Mouse (Mus musculus): Measurements from ENCODE around the gene Phf20.

DNA sequence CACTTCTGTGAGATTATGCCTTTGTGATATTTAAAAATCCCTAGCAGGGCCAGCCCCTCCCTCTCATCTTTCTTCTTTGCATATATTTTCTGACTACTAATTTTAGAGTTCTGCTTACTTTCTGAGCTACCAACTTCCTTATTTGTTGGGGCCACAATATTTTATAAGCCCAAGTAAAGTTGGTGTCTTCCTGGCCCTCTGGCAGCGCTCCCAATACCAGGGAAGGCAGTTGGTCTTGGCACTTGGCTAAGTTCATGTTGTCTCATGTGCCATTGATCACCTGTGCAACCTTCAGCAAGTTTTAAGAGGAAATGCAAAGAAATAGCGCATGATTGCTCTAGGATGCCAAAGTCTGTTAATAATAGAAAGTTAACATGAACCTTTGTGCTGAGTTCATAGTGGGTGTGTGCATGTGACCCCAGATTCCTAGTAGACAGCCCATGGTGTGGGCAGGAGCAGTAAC is 99.4 kb downstream of the Phf20 start:
- TF ChIP-seq CTCF (IDR thresholded peaks at IDR 0.05; ENCODE audit: low read depth) (no peak), EP300 (IDR thresholded peaks at IDR 0.05; ENCODE audit: low read depth) (no peak)
